Mouse (Mus musculus) left cerebral cortex, adult 6 months (tissue): ENCODE results near the gene Irf9. TPM values are rescaled to one million over a fixed set of nuclear protein-coding genes. Genes with fewer than 3 reads are reported as not detected.

ENCODE experiments used
- long read RNA-seq, 2 experiments: library from polyadenylated mRNA; unstranded; transcript quantifications; one replicate each; pipeline ENCODE4 v2.0.0; 2019 to 2020
- polyA plus RNA-seq: library from polyadenylated mRNA; unstranded; fragments of <200 nt; fragmentation: Nextera tagmentation; gene quantifications from 2 replicates; pipeline ENCODE4 v1.2.3, GENCODE M21; 2021

The Irf9 gene
- 4.2 and 4.3 TPM in 2 replicates for polyA plus RNA-seq
- long read RNA-seq, experiment 1, transcript Irf9-202 (9 exons, 2,459 nt): major isoform, 26 of 37 reads
- long read RNA-seq, experiment 1, partial matches to known transcripts: 5 of 37 reads
- long read RNA-seq, experiment 1, other reads (novel, unspliced or antisense): 2 of 37 reads
- long read RNA-seq, experiment 2, transcript Irf9-202 (9 exons, 2,459 nt): major isoform, 5 of 8 reads
- long read RNA-seq, experiment 2, partial matches to known transcripts: 2 of 8 reads
- long read RNA-seq, experiment 2, other reads (novel, unspliced or antisense): 1 of 8 reads

GRCm38 (mm10) chr14:55603271-55603632 is at the start of gene Irf9:
Irf9 (plus strand) TSS chr14:55603571.

GRCm38 (mm10) chr14:55559799-55560201 is 43.6 kb upstream of the Irf9 start, which contains the start of gene Dcaf11:
Dcaf11 (plus strand) TSS chr14:55560006.

GRCm38 (mm10) chr14:55560202-55561073 is 42.9 kb upstream of the Irf9 start, which contains the start of gene A730061H03Rik:
A730061H03Rik (minus strand) TSS chr14:55560406.

GRCm38 (mm10) chr14:55575302-55575701 is 28.1 kb upstream of the Irf9 start, which contains the start of gene Fitm1:
Fitm1 (plus strand) TSS chr14:55575617.

GRCm38 (mm10) chr14:55577871-55578667 is 25.3 kb upstream of the Irf9 start, which contains the start of gene Psme1:
Psme1 (plus strand) TSS chr14:55578123.

GRCm38 (mm10) chr14:55584702-55585565 is 18.4 kb upstream of the Irf9 start, which contains the start of gene Emc9:
Emc9 (minus strand) TSS chr14:55585302.

GRCm38 (mm10) chr14:55590748-55591330 is 12.5 kb upstream of the Irf9 start, which contains the start of gene Psme2:
Psme2 (minus strand) TSS chr14:55591113.

GRCm38 (mm10) chr14:55591331-55591891 is 12.0 kb upstream of the Irf9 start, which contains the start of gene Rnf31:
Rnf31 (plus strand) TSS chr14:55591708.

GRCm38 (mm10) chr14:55617822-55618221 is 14.5 kb downstream of the Irf9 start, which contains the start of gene Rec8:
Rec8 (plus strand) TSS chr14:55618037.

GRCm38 (mm10) chr14:55635523-55636007 is 32.2 kb downstream of the Irf9 start, which contains the start of gene Ipo4:
Ipo4 (minus strand) TSS chr14:55635957.

GRCm38 (mm10) chr14:55637795-55638194 is 34.4 kb downstream of the Irf9 start, which contains the start of gene Gm49378:
Gm49378 (minus strand) TSS chr14:55637895.

GRCm38 (mm10) chr14:55643060-55643907 is 39.9 kb downstream of the Irf9 start, which contains the start of gene Tm9sf1:
Tm9sf1 (minus strand) TSS chr14:55643806.

GRCm38 (mm10) chr14:55649884-55650283 is 46.5 kb downstream of the Irf9 start, which contains the start of gene Tssk4:
Tssk4 (plus strand) TSS chr14:55650184.

Other genes starting within 250 kb of the Irf9 start
- gene Dhrs4, start 124.8 kb upstream of the Irf9 start, polyA plus RNA-seq: 15.8 and 18.1 TPM in 2 replicates
- gene Carmil3, start 112.9 kb upstream of the Irf9 start, polyA plus RNA-seq: 1.8 and 2.5 TPM in 2 replicates
- 154 and 195 TPM in 2 replicates for gene Cpne6, start 93.1 kb upstream of the Irf9 start, polyA plus RNA-seq
- gene Nrl, start 78.6 kb upstream of the Irf9 start, polyA plus RNA-seq: 0.05 TPM in 1 of 2 replicates, not detected in the other
- 19.1 and 25.6 TPM in 2 replicates for gene Pck2, start 63.3 kb upstream of the Irf9 start, polyA plus RNA-seq
- 53.7 and 76.2 TPM in 2 replicates for gene Dcaf11, start 43.6 kb upstream of the Irf9 start, polyA plus RNA-seq
- gene A730061H03Rik, start 43.2 kb upstream of the Irf9 start, polyA plus RNA-seq: 0.48 TPM in 1 of 2 replicates, not detected in the other
- gene Fitm1, start 28.0 kb upstream of the Irf9 start, polyA plus RNA-seq: not detected in 2 replicates
- 49.1 and 53.6 TPM in 2 replicates for gene Psme1, start 25.4 kb upstream of the Irf9 start, polyA plus RNA-seq
- gene Emc9, start 18.3 kb upstream of the Irf9 start, polyA plus RNA-seq: 112 and 145 TPM in 2 replicates
- 98.6 and 102 TPM in 2 replicates for gene Psme2, start 12.5 kb upstream of the Irf9 start, polyA plus RNA-seq
- 7.8 and 9.4 TPM in 2 replicates for gene Rnf31, start 11.9 kb upstream of the Irf9 start, polyA plus RNA-seq
- 0.65 and 1.0 TPM in 2 replicates for gene Rec8, start 14.5 kb downstream of the Irf9 start, polyA plus RNA-seq
- 40.6 and 51.1 TPM in 2 replicates for gene Ipo4, start 32.4 kb downstream of the Irf9 start, polyA plus RNA-seq
- gene Gm49378, start 34.3 kb downstream of the Irf9 start, polyA plus RNA-seq: 0.55 TPM in 1 of 2 replicates, not detected in the other
- 24.9 and 28.7 TPM in 2 replicates for gene Tm9sf1, start 40.2 kb downstream of the Irf9 start, polyA plus RNA-seq
- 0.11 and 0.22 TPM in 2 replicates for gene Tssk4, start 46.6 kb downstream of the Irf9 start, polyA plus RNA-seq
- 55.6 and 68.7 TPM in 2 replicates for gene Mdp1, start 56.9 kb downstream of the Irf9 start, polyA plus RNA-seq
- 21.2 and 26.0 TPM in 2 replicates for gene Gmpr2, start 68.4 kb downstream of the Irf9 start, polyA plus RNA-seq
- gene Nedd8, start 68.6 kb downstream of the Irf9 start, polyA plus RNA-seq: 603 and 676 TPM in 2 replicates
- 12.0 and 12.5 TPM in 2 replicates for gene Tinf2, start 78.2 kb downstream of the Irf9 start, polyA plus RNA-seq
- not detected in 2 replicates for gene Tgm1, start 110.4 kb downstream of the Irf9 start, polyA plus RNA-seq
- 37.3 and 41.7 TPM in 2 replicates for gene Rabggta, start 118.7 kb downstream of the Irf9 start, polyA plus RNA-seq
- 121 and 123 TPM in 2 replicates for gene Dhrs1, start 142.1 kb downstream of the Irf9 start, polyA plus RNA-seq
- gene Nop9, start 142.1 kb downstream of the Irf9 start, polyA plus RNA-seq: 7.6 and 7.7 TPM in 2 replicates
- 4.6 and 5.6 TPM in 2 replicates for gene Cideb, start 154.9 kb downstream of the Irf9 start, polyA plus RNA-seq
- gene Ltb4r2, start 157.9 kb downstream of the Irf9 start, polyA plus RNA-seq: 0.40 and 0.45 TPM in 2 replicates
- gene Ltb4r1, start 162.4 kb downstream of the Irf9 start, polyA plus RNA-seq: not detected in 2 replicates
- gene Adcy4, start 180.5 kb downstream of the Irf9 start, polyA plus RNA-seq: 1.2 and 2.1 TPM in 2 replicates
- gene Ripk3, start 185.3 kb downstream of the Irf9 start, polyA plus RNA-seq: 0.34 TPM in 1 of 2 replicates, not detected in the other
- 0.15 and 0.23 TPM in 2 replicates for gene Nfatc4, start 219.6 kb downstream of the Irf9 start, polyA plus RNA-seq